Mouse (Mus musculus): ENCODE measurements around the gene Anxa4. TPM values are rescaled to one million over a fixed set of nuclear protein-coding genes. Genes with fewer than 3 reads are reported as not detected.

The Anxa4 gene
- total and polyA plus RNA-seq, 2 experiments from 2014 or later = 23.7 to 26.1 TPM

- H3K4me3 ChIP-seq (ENCODE audit: low read depth, low read length) = no peak overlapping the region
- no peaks in the 10 kb centered on the region for H3K27me3 ChIP-seq (ENCODE audit: control insufficient read depth, insufficient read depth, low read length)
- 76% methylated on average over 5 of the region's 5 CpGs for WGBS
- peaks cover 25% of the 10 kb centered on the region for H3K36me3 ChIP-seq (replicated peaks; ENCODE audit: control insufficient read depth, insufficient read depth, low read length)
- H3K9me3 ChIP-seq (replicated peaks; ENCODE audit: control insufficient read depth, low read length) = no peaks in the 10 kb centered on the region
- no peak overlapping the region for H3K9ac ChIP-seq (replicated peaks; ENCODE audit: low read depth, low read length)
- no peak overlapping the region for H3K27ac ChIP-seq (ENCODE audit: low read depth)
- H3K4me1 ChIP-seq (ENCODE audit: control insufficient read depth, insufficient read depth) = no peaks in the 10 kb centered on the region
- H3K4me2 ChIP-seq (ENCODE audit: low read depth, low read length) = no peak overlapping the region
- TF ChIP-seq CTCF (IDR thresholded peaks at IDR 0.05; ENCODE audit: low read depth) = no peak
- no peak for TF ChIP-seq EP300 (IDR thresholded peaks at IDR 0.05; ENCODE audit: low read depth)
- no peak for DNase-seq (ENCODE audit: low spot score)
- no peak for ATAC-seq (ENCODE audit: insufficient read depth, low read depth)
These were observed 40.4 kb downstream of the Anxa4 start for GRCm38 (mm10) chr6:86752843-86753485.

GRCm38 (mm10) chr6:86750961-86751360, 42.4 kb downstream of the Anxa4 start:
- Histone ChIP-seq H3K4me2 (ENCODE audit: low read depth, low read length) (no peak overlapping the region), H3K4me1 (ENCODE audit: control insufficient read depth, insufficient read depth) (no peaks in the 10 kb centered on the region), H3K36me3 (replicated peaks; ENCODE audit: control insufficient read depth, insufficient read depth, low read length) (peaks cover 24% of the 10 kb centered on the region), H3K27ac (ENCODE audit: low read depth) (no peak overlapping the region), H3K9me3 (replicated peaks; ENCODE audit: control insufficient read depth, low read length) (no peaks in the 10 kb centered on the region), H3K4me3 (ENCODE audit: low read depth, low read length) (no peak overlapping the region), H3K27me3 (ENCODE audit: control insufficient read depth, insufficient read depth, low read length) (no peaks in the 10 kb centered on the region), H3K9ac (replicated peaks; ENCODE audit: low read depth, low read length) (no peak overlapping the region)
- 87% methylated on average over 4 of the region's 4 CpGs for WGBS
- no peak for ATAC-seq (ENCODE audit: insufficient read depth, low read depth)
- TF ChIP-seq CTCF (IDR thresholded peaks at IDR 0.05; ENCODE audit: low read depth) (no peak), EP300 (IDR thresholded peaks at IDR 0.05; ENCODE audit: low read depth) (no peak)
- no peak for DNase-seq (ENCODE audit: low spot score)

- Histone ChIP-seq H3K4me2 (ENCODE audit: low read depth, low read length) (no peak overlapping the region), H3K27ac (ENCODE audit: low read depth) (no peak overlapping the region), H3K9me3 (replicated peaks; ENCODE audit: control insufficient read depth, low read length) (no peaks in the 10 kb centered on the region), H3K9ac (replicated peaks; ENCODE audit: low read depth, low read length) (no peak overlapping the region), H3K36me3 (replicated peaks; ENCODE audit: control insufficient read depth, insufficient read depth, low read length) (peaks cover 22% of the 10 kb centered on the region), H3K4me3 (ENCODE audit: low read depth, low read length) (no peak overlapping the region), H3K4me1 (ENCODE audit: control insufficient read depth, insufficient read depth) (no peaks in the 10 kb centered on the region), H3K27me3 (ENCODE audit: control insufficient read depth, insufficient read depth, low read length) (no peaks in the 10 kb centered on the region)
- no peak for TF ChIP-seq CTCF (IDR thresholded peaks at IDR 0.05; ENCODE audit: low read depth)
- no peak for TF ChIP-seq EP300 (IDR thresholded peaks at IDR 0.05; ENCODE audit: low read depth)
- WGBS = 56% methylated on average over 4 of the region's 4 CpGs
- DNase-seq (ENCODE audit: low spot score) = no peak
- no peak for ATAC-seq (ENCODE audit: insufficient read depth, low read depth)
These were observed 43.6 kb downstream of the Anxa4 start for GRCm38 (mm10) chr6:86749817-86750216.

GRCm38 (mm10) chr6:86747171-86747570, 46.2 kb downstream of the Anxa4 start:
- peak; percentile 59 for DNase-seq (ENCODE audit: low spot score)
- Histone ChIP-seq H3K27ac (ENCODE audit: low read depth) (no peak overlapping the region), H3K27me3 (ENCODE audit: control insufficient read depth, insufficient read depth, low read length) (no peaks in the 10 kb centered on the region), H3K4me1 (ENCODE audit: control insufficient read depth, insufficient read depth) (no peaks in the 10 kb centered on the region), H3K9me3 (replicated peaks; ENCODE audit: control insufficient read depth, low read length) (no peaks in the 10 kb centered on the region), H3K4me3 (ENCODE audit: low read depth, low read length) (no peak overlapping the region), H3K36me3 (replicated peaks; ENCODE audit: control insufficient read depth, insufficient read depth, low read length) (peaks cover 18% of the 10 kb centered on the region; the same call in 1 of the 2 replicates), H3K4me2 (ENCODE audit: low read depth, low read length) (no peak overlapping the region), H3K9ac (replicated peaks; ENCODE audit: low read depth, low read length) (no peak overlapping the region)
- TF ChIP-seq CTCF (IDR thresholded peaks at IDR 0.05; ENCODE audit: low read depth) (peak; percentile 86), EP300 (IDR thresholded peaks at IDR 0.05; ENCODE audit: low read depth) (no peak)
- no peak for ATAC-seq (ENCODE audit: insufficient read depth, low read depth)

- no peaks in the 10 kb centered on the region for H3K4me1 ChIP-seq (ENCODE audit: control insufficient read depth, insufficient read depth)
- no peaks in the 10 kb centered on the region for H3K27me3 ChIP-seq (ENCODE audit: control insufficient read depth, insufficient read depth, low read length)
- H3K9ac ChIP-seq (replicated peaks; ENCODE audit: low read depth, low read length) = no peak overlapping the region
- no peaks in the 10 kb centered on the region for H3K9me3 ChIP-seq (replicated peaks; ENCODE audit: control insufficient read depth, low read length)
- peak; percentile 13 for DNase-seq (ENCODE audit: low spot score)
- no peak for ATAC-seq (ENCODE audit: insufficient read depth, low read depth)
- no peak overlapping the region for H3K4me3 ChIP-seq (ENCODE audit: low read depth, low read length)
- WGBS = 15% methylated on average over 3 of the region's 3 CpGs
- H3K36me3 ChIP-seq (replicated peaks; ENCODE audit: control insufficient read depth, insufficient read depth, low read length) = peaks cover 4% of the 10 kb centered on the region; the same call in 1 of the 2 replicates
- H3K4me2 ChIP-seq (ENCODE audit: low read depth, low read length) = no peak overlapping the region
- no peak for TF ChIP-seq EP300 (IDR thresholded peaks at IDR 0.05; ENCODE audit: low read depth)
- no peak for TF ChIP-seq CTCF (IDR thresholded peaks at IDR 0.05; ENCODE audit: low read depth)
- no peak overlapping the region for H3K27ac ChIP-seq (ENCODE audit: low read depth)
These were observed 52.7 kb downstream of the Anxa4 start for GRCm38 (mm10) chr6:86740652-86741051.

- H3K27me3 ChIP-seq (ENCODE audit: control insufficient read depth, insufficient read depth, low read length) = no peaks in the 10 kb centered on the region
- H3K4me2 ChIP-seq (ENCODE audit: low read depth, low read length) = no peak overlapping the region
- H3K9ac ChIP-seq (replicated peaks; ENCODE audit: low read depth, low read length) = no peak overlapping the region
- 23% methylated on average over 6 of the region's 6 CpGs for WGBS
- no peak for DNase-seq (ENCODE audit: low spot score)
- no peak overlapping the region for H3K4me3 ChIP-seq (ENCODE audit: low read depth, low read length)
- H3K36me3 ChIP-seq (replicated peaks; ENCODE audit: control insufficient read depth, insufficient read depth, low read length) = no peaks in the 10 kb centered on the region
- no peaks in the 10 kb centered on the region for H3K9me3 ChIP-seq (replicated peaks; ENCODE audit: control insufficient read depth, low read length)
- no peaks in the 10 kb centered on the region for H3K4me1 ChIP-seq (ENCODE audit: control insufficient read depth, insufficient read depth)
- no peak overlapping the region for H3K27ac ChIP-seq (ENCODE audit: low read depth)
- no peak for TF ChIP-seq CTCF (IDR thresholded peaks at IDR 0.05; ENCODE audit: low read depth)
- no peak for TF ChIP-seq EP300 (IDR thresholded peaks at IDR 0.05; ENCODE audit: low read depth)
- no peak for ATAC-seq (ENCODE audit: insufficient read depth, low read depth)
These were observed 56.6 kb downstream of the Anxa4 start for GRCm38 (mm10) chr6:86736830-86737229.
